Mouse (Mus musculus): ENCODE measurements at regions not wholly inside any gene's neighbourhood (a gene's known extent, or its start where the extent isn't known, plus 50 kb on each side); places are given as distances from the start of the nearest gene placed in this dataset.

GRCm38 (mm10) chr13:97705926-97706325, 54.5 kb downstream of the Gm10260 start:
- H3K36me3 ChIP-seq (ENCODE audit: control insufficient read depth, insufficient read depth, low read length) = no peaks in the 10 kb centered on the region
- no peaks in the 10 kb centered on the region for H3K27me3 ChIP-seq (ENCODE audit: control insufficient read depth, insufficient read depth, low read depth, low read length)
- no peak for ATAC-seq (ENCODE audit: low read depth)
- WGBS = 85% methylated on average over 5 of the region's 5 CpGs
- no peak overlapping the region for H3K9ac ChIP-seq (ENCODE audit: low read length)
- no peaks in the 10 kb centered on the region for H3K9me3 ChIP-seq (ENCODE audit: control insufficient read depth, low read length)
- H3K4me1 ChIP-seq (replicated peaks; ENCODE audit: control insufficient read depth, insufficient read depth, low read length) = no peaks in the 10 kb centered on the region
- no peak overlapping the region for H3K4me3 ChIP-seq (ENCODE audit: low read length)
- no peak overlapping the region for H3K4me2 ChIP-seq (ENCODE audit: low read depth, low read length)
- no peak overlapping the region for H3K27ac ChIP-seq (ENCODE audit: low read length)

GRCm38 (mm10) chr13:97704541-97704940, 55.9 kb downstream of the Gm10260 start:
- Histone ChIP-seq H3K27ac (ENCODE audit: low read length) (no peak overlapping the region), H3K36me3 (ENCODE audit: control insufficient read depth, insufficient read depth, low read length) (no peaks in the 10 kb centered on the region)

GRCm38 (mm10) chr13:97698967-97699366, 61.5 kb downstream of the Gm10260 start:
- Histone ChIP-seq H3K27ac (ENCODE audit: low read length) (no peak overlapping the region), H3K9me3 (ENCODE audit: control insufficient read depth, low read length) (no peaks in the 10 kb centered on the region), H3K4me3 (ENCODE audit: low read length) (no peak overlapping the region), H3K36me3 (ENCODE audit: control insufficient read depth, insufficient read depth, low read length) (no peaks in the 10 kb centered on the region), H3K4me2 (ENCODE audit: low read depth, low read length) (no peak overlapping the region), H3K4me1 (replicated peaks; ENCODE audit: control insufficient read depth, insufficient read depth, low read length) (no peaks in the 10 kb centered on the region), H3K27me3 (ENCODE audit: control insufficient read depth, insufficient read depth, low read depth, low read length) (no peaks in the 10 kb centered on the region), H3K9ac (ENCODE audit: low read length) (no peak overlapping the region)
- ATAC-seq (ENCODE audit: low read depth) = no peak
- WGBS = 77% methylated on average over 2 of the region's 2 CpGs

More at GRCm38 (mm10) chr13:97704541-97704940, 55.9 kb downstream of the Gm10260 start:
- Histone ChIP-seq H3K9me3 (ENCODE audit: control insufficient read depth, low read length) (no peaks in the 10 kb centered on the region), H3K4me2 (ENCODE audit: low read depth, low read length) (no peak overlapping the region), H3K4me1 (replicated peaks; ENCODE audit: control insufficient read depth, insufficient read depth, low read length) (no peaks in the 10 kb centered on the region), H3K4me3 (ENCODE audit: low read length) (no peak overlapping the region), H3K9ac (ENCODE audit: low read length) (no peak overlapping the region), H3K27me3 (ENCODE audit: control insufficient read depth, insufficient read depth, low read depth, low read length) (no peaks in the 10 kb centered on the region)
- 87% methylated on average over 4 of the region's 4 CpGs for WGBS
- ATAC-seq (ENCODE audit: low read depth) = no peak

GRCm38 (mm10) chr13:97698317-97698716, 62.1 kb downstream of the Gm10260 start:
- no peaks in the 10 kb centered on the region for H3K27me3 ChIP-seq (ENCODE audit: control insufficient read depth, insufficient read depth, low read depth, low read length)
- no peaks in the 10 kb centered on the region for H3K9me3 ChIP-seq (ENCODE audit: control insufficient read depth, low read length)
- no peaks in the 10 kb centered on the region for H3K36me3 ChIP-seq (ENCODE audit: control insufficient read depth, insufficient read depth, low read length)
- no peak overlapping the region for H3K9ac ChIP-seq (ENCODE audit: low read length)
- WGBS = 76% methylated on average over 1 of the region's 1 CpGs
- H3K4me2 ChIP-seq (ENCODE audit: low read depth, low read length) = no peak overlapping the region
- no peak for ATAC-seq (ENCODE audit: low read depth)
- no peak overlapping the region for H3K27ac ChIP-seq (ENCODE audit: low read length)
- no peak overlapping the region for H3K4me3 ChIP-seq (ENCODE audit: low read length)
- H3K4me1 ChIP-seq (replicated peaks; ENCODE audit: control insufficient read depth, insufficient read depth, low read length) = no peaks in the 10 kb centered on the region

GRCm38 (mm10) chr13:97697262-97697661, 63.2 kb downstream of the Gm10260 start:
- 80% methylated on average over 10 of the region's 10 CpGs for WGBS

GRCm38 (mm10) chr13:97695022-97695421, 65.4 kb downstream of the Gm10260 start:
- Histone ChIP-seq H3K4me1 (replicated peaks; ENCODE audit: control insufficient read depth, insufficient read depth, low read length) (no peaks in the 10 kb centered on the region), H3K27me3 (ENCODE audit: control insufficient read depth, insufficient read depth, low read depth, low read length) (no peaks in the 10 kb centered on the region), H3K4me3 (ENCODE audit: low read length) (no peak overlapping the region), H3K9me3 (ENCODE audit: control insufficient read depth, low read length) (no peaks in the 10 kb centered on the region), H3K36me3 (ENCODE audit: control insufficient read depth, insufficient read depth, low read length) (no peaks in the 10 kb centered on the region), H3K4me2 (ENCODE audit: low read depth, low read length) (no peak overlapping the region), H3K9ac (ENCODE audit: low read length) (no peak overlapping the region), H3K27ac (ENCODE audit: low read length) (no peak overlapping the region)
- WGBS = 88% methylated on average over 2 of the region's 2 CpGs
- no peak for ATAC-seq (ENCODE audit: low read depth)

More at GRCm38 (mm10) chr13:97697262-97697661, 63.2 kb downstream of the Gm10260 start:
- ATAC-seq (ENCODE audit: low read depth) = no peak
- Histone ChIP-seq H3K9me3 (ENCODE audit: control insufficient read depth, low read length) (no peaks in the 10 kb centered on the region), H3K27ac (ENCODE audit: low read length) (no peak overlapping the region), H3K36me3 (ENCODE audit: control insufficient read depth, insufficient read depth, low read length) (no peaks in the 10 kb centered on the region), H3K27me3 (ENCODE audit: control insufficient read depth, insufficient read depth, low read depth, low read length) (no peaks in the 10 kb centered on the region), H3K4me3 (ENCODE audit: low read length) (no peak overlapping the region), H3K4me1 (replicated peaks; ENCODE audit: control insufficient read depth, insufficient read depth, low read length) (no peaks in the 10 kb centered on the region), H3K4me2 (ENCODE audit: low read depth, low read length) (no peak overlapping the region), H3K9ac (ENCODE audit: low read length) (no peak overlapping the region)

GRCm38 (mm10) chr13:97694356-97694990, 66.0 kb downstream of the Gm10260 start:
- H3K4me3 ChIP-seq (ENCODE audit: low read length) = no peak overlapping the region
- no peaks in the 10 kb centered on the region for H3K4me1 ChIP-seq (replicated peaks; ENCODE audit: control insufficient read depth, insufficient read depth, low read length)
- H3K27me3 ChIP-seq (ENCODE audit: control insufficient read depth, insufficient read depth, low read depth, low read length) = no peaks in the 10 kb centered on the region
- H3K36me3 ChIP-seq (ENCODE audit: control insufficient read depth, insufficient read depth, low read length) = no peaks in the 10 kb centered on the region
- no peak overlapping the region for H3K9ac ChIP-seq (ENCODE audit: low read length)
- no peak for ATAC-seq (ENCODE audit: low read depth)
- no peaks in the 10 kb centered on the region for H3K9me3 ChIP-seq (ENCODE audit: control insufficient read depth, low read length)
- no peak overlapping the region for H3K4me2 ChIP-seq (ENCODE audit: low read depth, low read length)
- no peak overlapping the region for H3K27ac ChIP-seq (ENCODE audit: low read length)
- 66% methylated on average over 9 of the region's 9 CpGs for WGBS

GRCm38 (mm10) chr13:97688310-97688886, 72.0 kb downstream of the Gm10260 start:
- Histone ChIP-seq H3K4me2 (ENCODE audit: low read depth, low read length) (no peak overlapping the region), H3K9ac (ENCODE audit: low read length) (no peak overlapping the region), H3K27ac (ENCODE audit: low read length) (no peak overlapping the region), H3K27me3 (ENCODE audit: control insufficient read depth, insufficient read depth, low read depth, low read length) (no peaks in the 10 kb centered on the region), H3K4me1 (replicated peaks; ENCODE audit: control insufficient read depth, insufficient read depth, low read length) (no peaks in the 10 kb centered on the region), H3K4me3 (ENCODE audit: low read length) (no peak overlapping the region), H3K9me3 (ENCODE audit: control insufficient read depth, low read length) (no peaks in the 10 kb centered on the region), H3K36me3 (ENCODE audit: control insufficient read depth, insufficient read depth, low read length) (no peaks in the 10 kb centered on the region)
- no peak for ATAC-seq (ENCODE audit: low read depth)
- 54% methylated on average over 12 of the region's 12 CpGs for WGBS

GRCm38 (mm10) chr13:97683836-97684235, 76.6 kb downstream of the Gm10260 start:
- no peak for ATAC-seq (ENCODE audit: low read depth)
- Histone ChIP-seq H3K4me1 (replicated peaks; ENCODE audit: control insufficient read depth, insufficient read depth, low read length) (peaks cover 4% of the 10 kb centered on the region; the same call in 1 of the 2 replicates), H3K4me3 (ENCODE audit: low read length) (no peak overlapping the region), H3K27me3 (ENCODE audit: control insufficient read depth, insufficient read depth, low read depth, low read length) (no peaks in the 10 kb centered on the region), H3K9me3 (ENCODE audit: control insufficient read depth, low read length) (no peaks in the 10 kb centered on the region), H3K4me2 (ENCODE audit: low read depth, low read length) (no peak overlapping the region), H3K36me3 (ENCODE audit: control insufficient read depth, insufficient read depth, low read length) (no peaks in the 10 kb centered on the region), H3K9ac (ENCODE audit: low read length) (no peak overlapping the region), H3K27ac (ENCODE audit: low read length) (no peak overlapping the region)
- WGBS = 88% methylated on average over 6 of the region's 6 CpGs
